Mouse (Mus musculus) heart, postnatal 0 days (tissue): ENCODE data around the gene Myg1. TPM values are rescaled to one million over a fixed set of nuclear protein-coding genes. Genes with fewer than 3 reads are reported as not detected.
A peak's percentile ranks its signal among the peaks of the same experiment; 100 is the strongest.

Experiments
- ATAC-seq: fragments of 200-750 bp; cut with Nextera tagmentation; 2 replicates; pipeline ENCODE4 v1.8.0; 2017; ENCODE audit warnings: low read depth, moderate number of reproducible peaks, moderate library complexity; ENCODE audit not compliant: insufficient read depth
- DNase-seq: peaks from one replicate; pipeline ENCODE4 v3.0.0-alpha.2; 2016; ENCODE audit warnings: low spot score
- H3K27ac ChIP-seq: fragments of 300-500 bp; sonication (generic); 2 replicates; pipeline ENCODE4 v1.5.1; 2014; ENCODE audit warnings: low read depth, mild to moderate bottlenecking
- H3K27me3 ChIP-seq: fragments of 300-500 bp; sonication (generic); 2 replicates; pipeline ENCODE4 v1.6.1; 2014; ENCODE audit warnings: low read length, mixed read lengths; ENCODE audit not compliant: control insufficient read depth, insufficient read depth
- H3K36me3 ChIP-seq: fragments of 300-500 bp; sonication (generic); replicated peaks from 2 replicates; pipeline ENCODE4 v1.6.1; 2014; ENCODE audit warnings: low read length, mixed read lengths; ENCODE audit not compliant: control insufficient read depth, insufficient read depth
- H3K4me1 ChIP-seq: fragments of 300-500 bp; sonication (generic); 2 replicates; pipeline ENCODE4 v1.6.1; 2014; ENCODE audit warnings: antibody characterized with exemption; ENCODE audit not compliant: control insufficient read depth, insufficient read depth
- H3K4me2 ChIP-seq: fragments of 300-500 bp; sonication (generic); 2 replicates; pipeline ENCODE4 v1.6.1; 2014; ENCODE audit warnings: low read depth, mild to moderate bottlenecking, low read length, moderate library complexity
- H3K4me3 ChIP-seq: fragments of 300-500 bp; sonication (generic); 2 replicates; pipeline ENCODE4 v1.5.1; 2014; ENCODE audit warnings: low read depth, low read length
- H3K9ac ChIP-seq: fragments of 300-500 bp; sonication (generic); replicated peaks from 2 replicates; pipeline ENCODE4 v1.6.1; 2014; ENCODE audit warnings: low read depth, low read length, mixed read lengths
- H3K9me3 ChIP-seq: fragments of 300-500 bp; sonication (generic); replicated peaks from 2 replicates; pipeline ENCODE4 v1.6.1; 2016; ENCODE audit warnings: low read length; ENCODE audit not compliant: control insufficient read depth
- CTCF ChIP-seq: IDR thresholded peaks from 2 replicates; pipeline ENCODE4 v1.5.1; 2016; ENCODE audit warnings: antibody characterized with exemption, control low read depth, low read depth
- EP300 ChIP-seq: IDR thresholded peaks from 2 replicates; pipeline ENCODE4 v1.6.1; 2016; ENCODE audit warnings: antibody characterized with exemption, low read depth
- WGBS: fragments of 180-500 bp; shearing (Covaris S2); extraction: QIAGEN DNeasy Blood & Tissue Kit; methylation state at CpG from one replicate; pipeline ENCODE4 v1.1.7; 2014; 5-methylcytosine and 5-hydroxymethylcytosine counted together
- polyA plus RNA-seq: library from polyadenylated mRNA; unstranded; fragments of >200 nt; fragmentation: Nextera tagmentation; extraction: Ambion mirVana; gene quantifications from 2 replicates; pipeline ENCODE4 v1.2.1, GENCODE M21; 2015
- total RNA-seq: library from RNA; depleted of rRNA; stranded (reverse); fragments of >200 nt; gene quantifications from 2 replicates; pipeline ENCODE4 v1.2.3, GENCODE M21; 2014; ENCODE audit warnings: low replicate concordance

Gene Myg1
- total and polyA plus RNA-seq, 2 experiments from 2014 or later, result 39.0 to 60.5 TPM

- H3K36me3 ChIP-seq, result no peaks in the 10 kb centered on the region
- under 1% methylated on average over 40 of the region's 49 CpGs for WGBS
- H3K27ac ChIP-seq, result peak overlapping the region; percentile 50; the same call in 1 of the 2 replicates
- H3K4me3 ChIP-seq, result peak overlapping the region; percentile 57
- peak overlapping the region; percentile 58 for H3K9ac ChIP-seq
- peaks cover 14% of the 10 kb centered on the region for H3K4me1 ChIP-seq
- TF ChIP-seq CTCF, result peak; percentile 20; the same call in 1 of the 2 replicates
- TF ChIP-seq EP300, result no peak
- H3K4me2 ChIP-seq, result peak overlapping the region; percentile 88
- peaks cover 40% of the 10 kb centered on the region for H3K27me3 ChIP-seq
- ATAC-seq (peak; percentile 45), DNase-seq (peak; percentile 42)
- no peaks in the 10 kb centered on the region for H3K9me3 ChIP-seq
These were observed 23.8 kb downstream of the Myg1 start for GRCm38 (mm10) chr15:102355134-102355870.

GRCm38 (mm10) chr15:102355871-102356441, 24.4 kb downstream of the Myg1 start:
- no peaks in the 10 kb centered on the region for H3K9me3 ChIP-seq
- 8% methylated on average over 37 of the region's 38 CpGs for WGBS
- peak overlapping the region; percentile 58 for H3K9ac ChIP-seq
- peaks cover 41% of the 10 kb centered on the region for H3K27me3 ChIP-seq
- peak overlapping the region; percentile 88 for H3K4me2 ChIP-seq
- DNase-seq (no peak), ATAC-seq (peak; percentile 18; the same call in 1 of the 2 replicates)
- peaks cover 14% of the 10 kb centered on the region for H3K4me1 ChIP-seq
- peak overlapping the region; percentile 57 for H3K4me3 ChIP-seq
- no peaks in the 10 kb centered on the region for H3K36me3 ChIP-seq
- no peak for TF ChIP-seq CTCF
- no peak for TF ChIP-seq EP300
- peak overlapping the region; percentile 50 for H3K27ac ChIP-seq

GRCm38 (mm10) chr15:102356501-102357325, 25.2 kb downstream of the Myg1 start:
- WGBS, result 65% methylated on average over 16 of the region's 16 CpGs
- Histone ChIP-seq H3K4me3 (no peak overlapping the region; the same call in 1 of the 2 replicates), H3K36me3 (no peaks in the 10 kb centered on the region), H3K9me3 (no peaks in the 10 kb centered on the region), H3K27ac (no peak overlapping the region), H3K4me2 (peak overlapping the region; percentile 88; the same call in 1 of the 2 replicates), H3K27me3 (peaks cover 41% of the 10 kb centered on the region), H3K9ac (no peak overlapping the region), H3K4me1 (peaks cover 10% of the 10 kb centered on the region; the same call in 1 of the 2 replicates)
- DNase-seq (no peak), ATAC-seq (no peak)
- TF ChIP-seq EP300 (no peak), CTCF (no peak)

GRCm38 (mm10) chr15:102358126-102358525, 26.6 kb downstream of the Myg1 start:
- Histone ChIP-seq H3K27me3 (peaks cover 49% of the 10 kb centered on the region), H3K27ac (no peak overlapping the region), H3K9me3 (no peaks in the 10 kb centered on the region), H3K36me3 (no peaks in the 10 kb centered on the region), H3K9ac (no peak overlapping the region), H3K4me2 (peak overlapping the region; percentile 11), H3K4me3 (0 out of 2 replicates have a peak overlapping the region, but pooled peaks have one; percentile 3), H3K4me1 (peaks cover 15% of the 10 kb centered on the region; the same call in 1 of the 2 replicates)
- TF ChIP-seq EP300, result no peak
- TF ChIP-seq CTCF, result no peak
- DNase-seq (no peak), ATAC-seq (no peak)
- 6% methylated on average over 25 of the region's 25 CpGs for WGBS

- Histone ChIP-seq H3K36me3 (no peaks in the 10 kb centered on the region), H3K27ac (no peak overlapping the region), H3K9me3 (no peaks in the 10 kb centered on the region), H3K27me3 (peaks cover 49% of the 10 kb centered on the region), H3K4me2 (no peak overlapping the region), H3K9ac (no peak overlapping the region), H3K4me3 (no peak overlapping the region), H3K4me1 (peaks cover 15% of the 10 kb centered on the region; the same call in 1 of the 2 replicates)
- 25% methylated on average over 5 of the region's 5 CpGs for WGBS
- ATAC-seq, result no peak
- DNase-seq, result no peak
- TF ChIP-seq EP300, result no peak
- TF ChIP-seq CTCF, result no peak
These were observed 27.3 kb downstream of the Myg1 start for GRCm38 (mm10) chr15:102358834-102359233.
